Mouse (Mus musculus) lung, postnatal 0 days (tissue): ENCODE measurements around the gene Crebbp.

Source experiments
- CTCF ChIP-seq: IDR thresholded peaks from 2 replicates; pipeline ENCODE4 v1.5.1; 2016; ENCODE audit warnings: antibody characterized with exemption, mild to moderate bottlenecking
- EP300 ChIP-seq: IDR thresholded peaks from 2 replicates; pipeline ENCODE4 v1.6.1; 2016; ENCODE audit warnings: antibody characterized with exemption, mild to moderate bottlenecking, control low read depth

DNA sequence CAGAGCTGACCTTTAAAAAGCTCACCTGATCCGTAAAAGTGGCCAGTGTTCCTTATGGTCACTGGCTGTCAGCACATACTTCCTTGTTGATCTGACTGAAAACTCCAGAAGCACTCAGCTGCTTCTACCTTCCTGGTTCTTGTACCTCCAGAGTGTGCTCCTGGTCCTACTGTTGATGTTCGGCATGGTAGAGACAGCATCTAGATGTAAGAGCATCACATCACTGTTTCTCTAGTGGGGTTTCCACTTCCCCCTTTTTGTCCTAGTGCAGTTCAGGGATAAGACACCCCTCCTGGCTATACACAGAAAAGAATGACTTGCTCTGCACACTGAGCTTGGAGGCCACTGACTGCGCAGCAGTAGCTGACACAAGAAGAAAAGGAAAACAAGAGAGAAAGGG, 179.3 kb downstream of the Crebbp start:
- TF ChIP-seq EP300, result no peak
- TF ChIP-seq CTCF, result no peak
